ENCODE assay signal across 14 mouse cellular contexts in genomic region chr1:31051370-31051921, GRCm38 (mm10).
DNase-seq lines count a peak whose midpoint lies in the region; ATAC-seq and TF ChIP-seq lines count a peak whose summit lies in the region.
"Had no signal": no experiment of that assay in that cellular context is flagged by ENCODE, and none has a peak within 500 bp of the region (broad histone marks: within the 10 kb centered on the region; RNA-seq: fewer than 3 reads in every experiment).

No protein-coding gene starts in this region.

- H3K9me3 ChIP-seq in lung, embryonic 16.5 days (ENCODE audit: control insufficient read depth, low read length): no peaks in the 10 kb centered on the region
- H3K9me3 ChIP-seq: heart, embryonic 15.5 days; hindbrain, embryonic 13.5 days; stomach, embryonic 15.5 days had no signal

- H3K27me3 ChIP-seq in lung, embryonic 16.5 days (ENCODE audit: control insufficient read depth, insufficient read depth, low read depth, low read length): no peaks in the 10 kb centered on the region
- no peaks in the 10 kb centered on the region for H3K27me3 ChIP-seq in small intestine, adult 2 months (ENCODE audit: control insufficient read depth, insufficient read depth, low read length)
- H3K27me3 ChIP-seq: heart, embryonic 15.5 days; hindbrain, embryonic 13.5 days; stomach, embryonic 15.5 days had no signal

- no peak overlapping the region for H3K27ac ChIP-seq in lung, embryonic 16.5 days (ENCODE audit: low read length)
- H3K27ac ChIP-seq in small intestine, adult 2 months (ENCODE audit: insufficient read depth, low read depth, low read length): peak overlapping the region; percentile 44
- H3K27ac ChIP-seq: heart, embryonic 15.5 days; hindbrain, embryonic 13.5 days; stomach, embryonic 15.5 days had no signal

- TF ChIP-seq POLR2A in lung, adult 2 months (IDR thresholded peaks at IDR 0.05; ENCODE audit: borderline replicate concordance, extremely low read depth, low read depth, low read length): no peak
- no peak for TF ChIP-seq POLR2A in small intestine, adult 2 months (IDR thresholded peaks at IDR 0.05; ENCODE audit: low read depth, low read length)

- WGBS in lung, embryonic 16.5 days: 60% methylated on average over 5 of the region's 5 CpGs
- 64% methylated on average over 5 of the region's 5 CpGs for WGBS in lung, adult 2 months
- WGBS in small intestine, adult 2 months: 50% methylated on average over 5 of the region's 5 CpGs

- H3K36me3 ChIP-seq in lung, embryonic 16.5 days (ENCODE audit: control insufficient read depth, insufficient read depth, low read length): no peaks in the 10 kb centered on the region
- H3K36me3 ChIP-seq in small intestine, adult 2 months (ENCODE audit: control insufficient read depth, insufficient read depth, low read length): no peaks in the 10 kb centered on the region
- H3K36me3 ChIP-seq: heart, embryonic 15.5 days; hindbrain, embryonic 13.5 days; stomach, embryonic 15.5 days had no signal

- no peak overlapping the region for H3K4me2 ChIP-seq in lung, embryonic 16.5 days (ENCODE audit: low read depth, low read length)
- H3K4me2 ChIP-seq: heart, embryonic 15.5 days; hindbrain, embryonic 13.5 days; stomach, embryonic 15.5 days had no signal

- DNase-seq in lung, adult 2 months: no peak
- peak; percentile 64 for DNase-seq in adrenal gland, postnatal 14 days
- peak; percentile 81 for DNase-seq in gonadal fat pad, adult 2 months (ENCODE audit: low read depth)
- DNase-seq in Muller cell, postnatal 12 days (ENCODE audit: inconsistent ontology term): no peak
- no peak for DNase-seq in embryo, embryonic 10 days (ENCODE audit: low spot score)
- DNase-seq: cerebellum, postnatal 10 days; gastrocnemius, postnatal 25 days; liver; thymus, postnatal 36 days had no signal

- peak; percentile 51 for ATAC-seq in lung, embryonic 16.5 days (ENCODE audit: low read depth)

- peaks cover 7% of the 10 kb centered on the region; the same call in 1 of the 2 replicates for H3K4me1 ChIP-seq in lung, embryonic 16.5 days (replicated peaks; ENCODE audit: control insufficient read depth, insufficient read depth, low read length)
- H3K4me1 ChIP-seq in lung, adult 2 months (ENCODE audit: control insufficient read depth, insufficient read depth, low read length): peaks cover 2% of the 10 kb centered on the region
- peaks cover 9% of the 10 kb centered on the region; the same call in 1 of the 2 replicates for H3K4me1 ChIP-seq in small intestine, adult 2 months (ENCODE audit: control insufficient read depth, insufficient read depth, insufficient read length, low read length)
- H3K4me1 ChIP-seq: hindbrain, embryonic 13.5 days; stomach, embryonic 15.5 days had no signal

- H3K9ac ChIP-seq in lung, embryonic 16.5 days (ENCODE audit: low read length): no peak overlapping the region
- H3K9ac ChIP-seq: heart, embryonic 15.5 days; hindbrain, embryonic 13.5 days; stomach, embryonic 15.5 days had no signal

- no peak overlapping the region for H3K4me3 ChIP-seq in lung, embryonic 16.5 days (ENCODE audit: low read length)
- no peak overlapping the region for H3K4me3 ChIP-seq in lung, adult 2 months (replicated peaks; ENCODE audit: extremely low read depth, low read depth, low read length)
- no peak overlapping the region for H3K4me3 ChIP-seq in small intestine, adult 2 months (ENCODE audit: low read depth, low read length)
- H3K4me3 ChIP-seq: heart, embryonic 15.5 days; hindbrain, embryonic 13.5 days; stomach, embryonic 15.5 days had no signal

- TF ChIP-seq CTCF in lung, adult 2 months (IDR thresholded peaks at IDR 0.05; ENCODE audit: insufficient read depth, low read length): no peak
- no peak for TF ChIP-seq CTCF in small intestine, adult 2 months (IDR thresholded peaks at IDR 0.05; ENCODE audit: extremely low read depth, insufficient read length, insufficient replicate concordance, low read depth, low read length)

Comparison
In these comparisons a context has a peak if more than half of its experiments do, and no peak if none do; other contexts are left out.
1. DNase-seq: peak in adrenal gland, postnatal 14 days (single experiment) and gonadal fat pad, adult 2 months (single experiment); none in lung, adult 2 months (single experiment), Muller cell, postnatal 12 days (single experiment) and embryo, embryonic 10 days (single experiment).